12 mouse cellular contexts compared by ENCODE assay signal in genomic region chr2:158917398-158917797, GRCm38 (mm10).
DNase-seq lines count a peak whose midpoint lies in the region; ATAC-seq and TF ChIP-seq lines count a peak whose summit lies in the region.
"Had no signal": no experiment of that assay in that cellular context is flagged by ENCODE, and none has a peak within 500 bp of the region (broad histone marks: within the 10 kb centered on the region; RNA-seq: fewer than 3 reads in every experiment).

No protein-coding gene starts in this region.

- DNase-seq in adrenal gland, adult (ENCODE audit: inconsistent age in 2 of 2, low spot score in 1 of 2) = peak; percentile 10 to 17
- DNase-seq in adrenal gland, adult 8-10 months = no peak
- DNase-seq in heart, adult 2 months = peak; percentile 47 to 62
- DNase-seq in heart, embryonic 10.5 days (ENCODE audit: low spot score) = no peak
- DNase-seq in testis, postnatal 10 days (ENCODE audit: low spot score) = peak; percentile 47
- DNase-seq in testis, postnatal 14 days (ENCODE audit: low spot score) = no peak
- DNase-seq in retina, embryonic 14.5 days (ENCODE audit: low spot score) = no peak
- DNase-seq: cerebellum, adult 11 months; kidney, adult 2 months had no signal

- H3K79me2 ChIP-seq in heart, adult 2 months (replicated peaks; ENCODE audit: control insufficient read depth, insufficient read depth, low read length) = no peaks in the 10 kb centered on the region

- WGBS in heart, adult 2 months = 25% methylated on average over 6 of the region's 6 CpGs
- 37% methylated on average over 6 of the region's 6 CpGs for WGBS in heart, embryonic 10.5 days
- 38% methylated on average over 6 of the region's 6 CpGs for WGBS in intestine, embryonic 15.5 days

- intact Hi-C loops in heart, adult 2 months (cut with DNase I) = loop anchor here (5.0 kb wide), 1 partner anchor 50 kb away; no protein-coding TSS in a partner anchor

- no peak for ATAC-seq in intestine, embryonic 15.5 days

- TF ChIP-seq EP300 in heart, adult 2 months (IDR thresholded peaks at IDR 0.05; ENCODE audit: insufficient read depth, low read depth, low read length) = 0 out of 2 replicates have a peak, but pooled peaks have one; percentile 19

- no peak overlapping the region for H3K4me3 ChIP-seq in heart, adult 2 months
- no peak overlapping the region for H3K4me3 ChIP-seq in heart, embryonic 10.5 days
- H3K4me3 ChIP-seq in intestine, embryonic 15.5 days (replicated peaks) = no peak overlapping the region
- H3K4me3 ChIP-seq: limb, embryonic 12.5 days had no signal

- no peaks in the 10 kb centered on the region for H3K27me3 ChIP-seq in heart, adult 2 months (ENCODE audit: control insufficient read depth, insufficient read depth, low read length)
- peaks cover under 1% of the 10 kb centered on the region; the same call in 1 of the 2 replicates for H3K27me3 ChIP-seq in heart, embryonic 10.5 days (ENCODE audit: insufficient read depth, poor library complexity, severe bottlenecking)
- no peaks in the 10 kb centered on the region for H3K27me3 ChIP-seq in intestine, embryonic 15.5 days (replicated peaks)

- H3K36me3 ChIP-seq in heart, adult 2 months (ENCODE audit: control insufficient read depth, insufficient read depth, low read length) = no peaks in the 10 kb centered on the region
- H3K36me3 ChIP-seq in heart, embryonic 10.5 days = no peaks in the 10 kb centered on the region
- H3K36me3 ChIP-seq in intestine, embryonic 15.5 days = no peaks in the 10 kb centered on the region
- H3K36me3 ChIP-seq: limb, embryonic 12.5 days had no signal

- no peak for TF ChIP-seq CTCF in heart, adult 2 months (IDR thresholded peaks at IDR 0.05)

- no peak for TF ChIP-seq POLR2A in heart, adult 2 months (IDR thresholded peaks at IDR 0.05; ENCODE audit: insufficient read depth, low read depth, low read length)

- H3K9ac ChIP-seq in heart, adult 2 months (ENCODE audit: low read depth, low read length) = no peak overlapping the region
- H3K9ac ChIP-seq in intestine, embryonic 15.5 days = no peak overlapping the region
- H3K9ac ChIP-seq: hindbrain, embryonic 14.5 days; limb, embryonic 12.5 days had no signal

- no peaks in the 10 kb centered on the region; the same call in 1 of the 2 replicates for H3K4me1 ChIP-seq in heart, adult 2 months (ENCODE audit: control insufficient read depth, insufficient read depth, low read length)
- H3K4me1 ChIP-seq in heart, embryonic 10.5 days = no peaks in the 10 kb centered on the region; the same call in 1 of the 2 replicates
- H3K4me1 ChIP-seq in intestine, embryonic 15.5 days (replicated peaks) = no peaks in the 10 kb centered on the region
- H3K4me1 ChIP-seq: limb, embryonic 12.5 days had no signal

- no peak overlapping the region for H3K4me2 ChIP-seq in intestine, embryonic 15.5 days (replicated peaks)
- H3K4me2 ChIP-seq: hindbrain, embryonic 14.5 days; limb, embryonic 12.5 days had no signal

- no peaks in the 10 kb centered on the region for H3K9me3 ChIP-seq in heart, embryonic 10.5 days
- H3K9me3 ChIP-seq in intestine, embryonic 15.5 days = no peaks in the 10 kb centered on the region
- H3K9me3 ChIP-seq: limb, embryonic 12.5 days had no signal

- H3K27ac ChIP-seq in heart, adult 2 months = peak overlapping the region; percentile 45
- no peak overlapping the region for H3K27ac ChIP-seq in heart, embryonic 10.5 days
- H3K27ac ChIP-seq in intestine, embryonic 15.5 days = no peak overlapping the region
- H3K27ac ChIP-seq: hindbrain, embryonic 14.5 days; limb, embryonic 12.5 days had no signal

Comparison
In these comparisons a context has a peak if more than half of its experiments do, and no peak if none do; other contexts are left out.
1. DNase-seq: peak in adrenal gland, adult (2 of 2), heart, adult 2 months (2 of 2) and testis, postnatal 10 days (single experiment); none in adrenal gland, adult 8-10 months (single experiment), heart, embryonic 10.5 days (single experiment), testis, postnatal 14 days (single experiment) and retina, embryonic 14.5 days (single experiment).